Mouse (Mus musculus): ENCODE data around the gene Acyp2.

Acyp2 gene

GRCm38 (mm10) chr11:30649001-30649637 lies at the start of gene Acyp2:
Gene Acyp2 (minus strand): TSS chr11:30649587.
- peak; percentile 84 for DNase-seq (ENCODE audit: low spot score)

- DNase-seq (ENCODE audit: low spot score) = no peak
These were observed 40.0 kb upstream of the Acyp2 start for GRCm38 (mm10) chr11:30689421-30689820.

- no peak for DNase-seq (ENCODE audit: low spot score)
These were observed 26.7 kb upstream of the Acyp2 start for GRCm38 (mm10) chr11:30676086-30676485.

GRCm38 (mm10) chr11:30672719-30673118 lies 23.3 kb upstream of the Acyp2 start:
- no peak for DNase-seq (ENCODE audit: low spot score)

DNA sequence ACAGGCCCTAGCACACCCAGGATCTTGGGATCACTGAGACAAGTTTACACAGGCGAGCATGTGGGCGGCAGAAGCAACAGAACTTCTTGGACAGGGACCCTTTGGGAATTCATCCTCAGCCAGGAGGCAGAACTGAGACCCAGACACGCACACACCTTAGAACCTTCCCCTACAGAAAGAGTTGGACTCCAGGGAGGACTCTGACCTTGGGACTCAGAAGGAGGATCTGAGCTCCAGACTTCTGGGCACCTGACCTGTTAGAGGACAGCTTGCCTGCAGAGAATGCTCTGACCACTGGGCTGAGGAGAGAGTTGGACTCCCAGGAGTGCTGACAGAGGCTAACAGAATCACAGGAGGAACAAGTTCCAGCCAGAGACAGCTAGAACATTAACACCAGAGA lies 13.6 kb upstream of the Acyp2 start:
- DNase-seq (ENCODE audit: low spot score) = no peak

DNA sequence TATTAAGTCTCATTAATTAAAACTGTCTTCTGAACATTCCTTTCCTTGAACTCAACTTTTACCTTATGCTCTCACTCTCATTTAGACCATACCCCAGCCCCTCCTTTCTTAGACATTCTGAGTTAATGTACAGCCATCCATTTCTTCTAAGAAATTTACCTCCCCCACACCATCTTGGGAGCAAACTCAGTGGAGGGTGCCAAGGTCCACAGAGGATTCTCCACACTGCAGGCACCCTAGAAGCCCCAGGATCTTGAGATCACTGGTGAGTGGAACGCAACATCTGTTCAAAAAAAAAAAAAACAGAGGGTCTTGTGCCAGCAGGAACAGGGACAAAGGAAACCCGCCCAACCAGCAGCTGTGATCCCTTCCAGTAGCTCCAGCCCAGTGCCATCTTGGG lies 13.2 kb upstream of the Acyp2 start:
- DNase-seq (ENCODE audit: low spot score) = no peak

- peak; percentile 25 for DNase-seq (ENCODE audit: low spot score)
These were observed 7.7 kb upstream of the Acyp2 start for GRCm38 (mm10) chr11:30657069-30657468.

DNA sequence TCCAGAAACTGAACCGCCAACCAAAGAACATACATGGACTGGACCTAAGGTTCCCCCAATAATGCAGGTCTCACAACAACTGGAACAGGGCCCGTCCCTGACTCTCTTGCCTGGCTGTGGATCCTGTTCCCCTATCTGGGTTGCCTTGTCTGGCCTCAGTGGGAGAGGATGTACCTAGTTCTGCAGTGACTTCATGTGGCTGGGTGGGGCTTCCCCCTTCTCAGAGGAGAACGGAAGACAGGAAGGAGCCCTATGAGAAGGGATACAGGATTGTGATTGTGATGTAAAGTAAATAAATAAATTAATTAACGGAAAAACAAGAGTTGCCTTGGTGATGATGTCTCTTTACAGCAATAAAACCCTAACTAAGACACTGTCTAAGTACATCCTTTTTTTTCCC lies 6.7 kb upstream of the Acyp2 start:
- no peak for DNase-seq (ENCODE audit: low spot score)

DNA sequence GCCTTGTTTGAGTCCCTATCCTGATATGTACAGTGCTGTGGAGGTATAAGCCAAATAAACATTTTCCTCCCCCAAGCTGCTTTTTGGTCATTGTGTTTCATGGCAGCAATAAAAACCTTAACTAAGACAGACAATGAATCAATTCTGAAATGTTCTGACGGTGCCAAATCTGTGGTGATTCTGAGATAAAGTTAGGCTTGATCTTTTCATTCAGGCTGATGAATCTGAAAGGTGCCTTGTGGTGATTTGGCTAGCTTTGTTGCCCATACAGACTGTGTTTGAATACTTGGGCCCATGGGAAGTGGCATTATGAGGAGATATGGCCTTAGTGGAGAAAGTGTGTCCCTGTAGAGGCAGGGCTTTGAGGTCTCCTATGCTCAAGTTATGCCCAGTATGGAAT lies 1.0 kb upstream of the Acyp2 start:
- no peak for DNase-seq (ENCODE audit: low spot score)

DNA sequence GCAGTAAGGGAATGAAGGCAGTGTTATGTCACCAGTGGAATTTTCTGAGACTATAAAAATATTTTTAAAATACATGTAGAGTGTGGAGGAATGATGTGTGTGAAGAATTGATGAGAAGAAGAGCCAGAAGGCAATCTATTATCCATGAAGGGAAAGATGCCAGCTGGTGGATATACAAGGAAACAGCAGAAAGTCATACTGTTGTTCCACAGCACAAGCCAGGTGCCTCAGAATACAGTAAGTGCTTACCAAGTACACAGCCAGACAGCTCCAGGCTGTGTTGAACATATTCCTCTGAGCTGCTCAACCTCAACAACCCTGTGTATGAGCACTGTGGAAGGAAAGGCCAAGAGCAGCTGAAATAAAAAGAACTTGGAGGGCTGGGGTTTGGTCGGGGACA lies 13.7 kb downstream of the Acyp2 start:
- DNase-seq (ENCODE audit: low spot score) = no peak

DNA sequence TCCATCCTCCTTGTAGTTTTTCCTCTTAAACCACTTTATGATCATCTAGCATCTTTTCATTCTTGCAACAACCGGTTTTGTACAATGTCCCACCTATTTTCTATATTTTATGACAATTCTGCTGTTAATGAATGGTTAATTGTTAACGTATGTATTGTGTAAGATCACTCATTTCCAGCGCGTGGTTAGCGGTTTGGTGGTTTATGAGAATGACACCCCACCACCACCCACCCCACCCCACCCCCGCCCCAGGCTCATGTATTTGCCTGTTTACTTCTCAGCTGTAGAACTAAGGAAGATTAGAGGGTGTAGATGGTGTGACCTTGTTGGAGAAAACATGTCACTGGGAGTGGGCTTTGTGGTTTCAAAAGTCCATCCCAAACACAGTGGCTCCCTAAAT lies 18.9 kb downstream of the Acyp2 start:
- DNase-seq (ENCODE audit: low spot score) = no peak

- no peak for DNase-seq (ENCODE audit: low spot score)
These were observed 26.2 kb downstream of the Acyp2 start for GRCm38 (mm10) chr11:30623218-30623617.

DNA sequence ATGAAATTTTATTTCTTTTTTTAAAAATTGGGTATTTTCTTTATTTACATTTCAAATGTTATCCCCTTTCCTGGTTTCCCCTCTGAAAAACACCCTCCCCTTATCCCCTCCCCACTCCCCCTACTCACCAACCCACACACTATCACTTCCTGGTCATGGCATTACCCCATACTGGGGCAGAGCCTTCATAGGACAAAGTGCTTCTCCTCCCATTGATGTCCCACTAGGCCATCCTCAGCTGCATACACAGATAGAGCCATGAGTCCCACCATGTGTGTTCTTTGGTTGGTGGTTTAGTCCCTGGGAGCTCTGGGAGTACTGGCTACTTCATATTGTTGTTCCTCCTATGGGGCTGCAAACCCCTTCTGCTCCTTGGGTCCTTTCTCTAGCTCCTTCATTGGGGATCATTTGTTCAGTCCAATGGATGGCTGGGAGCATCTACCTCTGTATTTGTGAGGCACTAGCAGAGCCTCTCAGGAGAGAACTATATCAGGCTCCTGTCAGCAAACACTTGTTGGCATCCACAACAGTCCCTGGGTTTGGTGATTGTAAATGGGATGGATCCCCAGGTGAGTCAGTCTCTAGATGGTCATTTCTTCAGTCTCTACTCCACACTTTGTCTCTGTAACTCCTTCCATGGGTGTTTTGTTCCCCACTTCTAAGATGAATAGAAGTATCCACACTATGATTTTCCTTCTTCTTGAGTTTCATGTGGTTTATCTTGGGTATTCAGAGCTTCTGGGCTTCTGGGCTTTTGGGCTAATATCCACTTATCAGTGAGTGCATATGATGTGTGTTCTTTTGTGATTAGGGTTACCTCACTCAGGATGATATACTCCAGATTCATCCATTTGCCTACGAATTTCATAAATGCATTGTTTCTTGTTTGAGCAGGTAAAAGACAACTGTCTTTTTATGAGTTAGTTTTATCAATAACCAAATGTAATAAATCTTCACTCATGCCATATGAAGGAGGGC lies 27.7 kb downstream of the Acyp2 start:
- peak; percentile 83 for DNase-seq (ENCODE audit: low spot score)

DNA sequence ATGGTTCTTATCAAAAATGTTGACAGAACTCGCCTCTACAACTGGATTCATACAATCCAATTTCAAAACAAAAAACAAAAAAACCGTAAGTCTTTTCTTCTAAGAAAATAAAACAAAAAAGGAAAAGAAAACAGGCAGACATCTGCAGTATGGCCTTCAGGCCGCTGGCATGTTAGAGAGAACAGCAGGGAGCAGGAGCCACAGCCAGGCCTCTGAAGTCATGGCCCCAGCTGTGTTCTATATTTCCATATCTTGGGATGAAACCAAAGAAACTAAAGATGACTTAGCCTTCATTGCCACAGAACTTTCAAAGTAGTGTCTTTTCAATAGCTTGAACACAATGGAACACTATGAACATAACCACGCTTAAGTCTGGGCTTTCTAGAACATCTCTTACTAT lies 31.2 kb downstream of the Acyp2 start:
- no peak for DNase-seq (ENCODE audit: low spot score)

- no peak for DNase-seq (ENCODE audit: low spot score)
These were observed 31.8 kb downstream of the Acyp2 start for GRCm38 (mm10) chr11:30617571-30618097.

- no peak for DNase-seq (ENCODE audit: low spot score)
These were observed 33.4 kb downstream of the Acyp2 start for GRCm38 (mm10) chr11:30615977-30616376.

DNA sequence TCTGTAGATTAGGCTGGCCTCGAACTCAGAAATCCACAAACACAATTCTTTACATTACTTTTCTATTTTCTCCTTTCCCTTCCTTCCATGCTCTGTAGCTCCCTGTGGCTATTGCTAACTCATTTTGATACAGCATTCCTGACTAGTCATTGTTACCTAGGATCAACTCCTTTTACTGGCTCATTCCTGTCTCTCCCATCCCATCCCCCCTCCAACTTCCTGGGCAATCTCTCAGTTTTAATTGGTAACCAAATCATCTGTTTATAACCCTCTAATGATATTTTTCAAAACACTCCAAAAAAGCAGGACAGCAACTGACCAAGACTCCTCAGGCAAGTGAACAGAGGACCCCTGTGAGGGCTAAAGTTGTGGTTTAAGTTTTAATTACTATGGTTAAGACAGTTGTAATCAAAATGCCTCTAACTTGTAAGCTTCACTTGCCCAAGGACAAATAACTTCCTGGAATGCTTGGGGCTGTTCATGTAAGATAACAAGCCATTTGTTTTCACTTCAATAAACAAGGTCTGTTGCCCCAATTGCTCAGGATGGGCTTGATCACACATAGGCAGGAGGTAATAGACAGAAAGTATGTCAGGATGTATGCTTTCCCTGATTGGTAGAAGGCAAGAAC lies 35.4 kb downstream of the Acyp2 start:
- peak; percentile 67 for DNase-seq (ENCODE audit: low spot score)

DNA sequence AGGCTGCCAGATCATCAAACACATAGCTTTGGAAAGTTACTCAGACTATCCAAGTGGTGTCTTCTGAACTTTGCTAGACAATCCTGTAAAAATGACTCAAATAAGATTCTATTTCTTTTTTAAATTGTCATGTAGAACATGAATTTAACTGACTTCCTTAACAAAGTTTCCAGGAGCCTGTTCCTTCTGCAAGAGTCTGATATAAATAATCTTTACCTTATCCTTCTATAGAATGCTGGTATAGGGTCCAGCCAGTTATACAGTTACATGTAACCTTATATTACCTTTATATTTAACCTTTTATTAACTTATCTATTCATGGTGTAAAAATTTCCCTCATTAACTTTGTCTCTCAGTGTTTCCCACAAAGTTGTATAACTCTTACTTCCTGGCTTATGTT lies 36.7 kb downstream of the Acyp2 start:
- DNase-seq (ENCODE audit: low spot score) = no peak

DNA sequence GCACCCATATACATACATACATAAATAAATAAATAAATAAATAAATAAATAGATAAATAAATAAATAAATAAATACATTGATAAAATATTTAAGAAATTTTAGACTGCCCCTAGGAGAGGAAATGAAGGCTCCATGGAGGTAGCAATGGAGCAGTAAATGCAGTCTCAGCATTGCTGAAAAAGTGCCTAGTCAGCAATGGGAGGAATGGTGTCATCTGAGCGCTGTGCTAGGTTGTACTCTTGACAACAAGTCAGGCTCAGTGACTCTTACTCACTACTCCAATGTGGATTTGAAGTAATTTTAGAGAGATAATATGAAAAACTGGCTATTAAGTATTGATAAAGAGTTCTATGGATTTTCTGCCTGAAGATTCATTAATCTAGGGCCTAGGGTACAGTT lies 40.1 kb downstream of the Acyp2 start:
- DNase-seq (ENCODE audit: low spot score) = no peak

DNA sequence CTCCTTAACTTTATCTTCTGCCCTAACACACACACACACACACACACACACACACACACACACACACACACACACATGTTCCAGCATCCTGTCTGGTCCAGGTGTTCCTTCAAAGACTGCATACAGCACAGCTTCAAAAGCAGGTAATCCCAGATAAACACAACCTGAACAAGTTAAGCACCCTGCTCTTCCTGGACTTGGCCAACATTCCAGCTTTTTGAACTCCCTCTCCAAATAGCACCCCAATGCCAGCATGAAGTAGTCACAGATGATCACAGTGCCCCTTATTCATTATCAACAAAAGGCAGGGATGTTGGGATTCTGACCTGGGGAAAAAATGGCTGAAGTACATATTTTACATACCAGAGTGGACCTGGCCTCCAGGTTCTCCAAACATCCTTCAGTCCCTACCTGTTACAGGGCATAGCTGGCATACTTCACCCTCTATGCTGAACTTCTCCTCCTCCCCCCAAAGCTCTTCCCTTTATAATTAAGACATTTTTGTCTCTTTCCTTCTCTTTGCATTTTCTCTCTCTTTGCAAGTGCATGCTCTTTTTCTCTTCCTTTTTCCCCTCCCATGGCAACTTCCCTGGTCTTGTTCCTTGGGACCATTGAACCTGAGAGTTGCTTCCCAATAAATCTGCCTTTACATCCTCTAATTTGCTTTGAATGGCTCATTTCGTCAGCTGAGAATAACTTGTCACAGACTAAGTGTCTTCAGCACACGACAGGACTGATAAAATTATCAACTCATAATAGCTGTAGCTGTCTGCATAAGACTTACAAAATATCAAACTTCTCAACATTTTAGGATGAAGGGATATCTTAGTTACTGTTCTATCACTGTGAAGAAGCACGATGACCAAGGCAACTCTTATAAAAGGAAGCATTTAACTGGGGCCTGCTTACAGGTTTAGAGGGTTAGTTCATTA lies 41.5 kb downstream of the Acyp2 start:
- no peak for DNase-seq (ENCODE audit: low spot score)

GRCm38 (mm10) chr11:30597259-30597658 lies 52.1 kb downstream of the Acyp2 start:
- DNase-seq (ENCODE audit: low spot score) = no peak

GRCm38 (mm10) chr11:30580008-30580407 lies 69.4 kb downstream of the Acyp2 start:
- DNase-seq (ENCODE audit: low spot score) = no peak
